Mouse (Mus musculus) lung, postnatal 0 days (tissue): Measurements from ENCODE around the gene Eif2b3. TPM values are rescaled to one million over a fixed set of nuclear protein-coding genes. Genes with fewer than 3 reads are reported as not detected.
A peak's percentile ranks its signal among the peaks of the same experiment; 100 is the strongest.

Experiments
- ATAC-seq: fragments of 200-750 bp; cut with Nextera tagmentation; 2 replicates; pipeline ENCODE4 v1.8.0; 2017; ENCODE audit warnings: moderate library complexity
- DNase-seq: peaks from one replicate; pipeline ENCODE4 v3.0.0-alpha.2; 2016; ENCODE audit warnings: low spot score
- H3K27ac ChIP-seq: fragments of 300-500 bp; sonication (generic); 2 replicates; pipeline ENCODE4 v1.5.1; 2014; ENCODE audit warnings: antibody characterized with exemption, mild to moderate bottlenecking, low read length, mixed read lengths
- H3K27me3 ChIP-seq: fragments of 300-500 bp; sonication (generic); replicated peaks from 2 replicates; pipeline ENCODE4 v1.6.1; 2014; ENCODE audit warnings: low read length, mixed read lengths; ENCODE audit not compliant: insufficient read depth
- H3K36me3 ChIP-seq: fragments of 300-500 bp; sonication (generic); 2 replicates; pipeline ENCODE4 v1.6.1; 2014; ENCODE audit warnings: low read length, mixed read lengths; ENCODE audit not compliant: insufficient read depth
- H3K4me1 ChIP-seq: fragments of 300-500 bp; sonication (generic); 2 replicates; pipeline ENCODE4 v1.6.1; 2014; ENCODE audit warnings: antibody characterized with exemption, low read depth, low read length, mixed read lengths; ENCODE audit not compliant: insufficient read depth
- H3K4me2 ChIP-seq: fragments of 300-500 bp; sonication (generic); replicated peaks from 2 replicates; pipeline ENCODE4 v1.6.1; 2014; ENCODE audit warnings: low read depth, mild to moderate bottlenecking, low read length, moderate library complexity, mixed read lengths
- H3K4me3 ChIP-seq: fragments of 300-500 bp; sonication (generic); 2 replicates; pipeline ENCODE4 v1.5.1; 2014; ENCODE audit warnings: low read depth, low read length
- H3K9ac ChIP-seq: fragments of 300-500 bp; sonication (generic); replicated peaks from 2 replicates; pipeline ENCODE4 v1.6.1; 2014; ENCODE audit warnings: low read depth, mild to moderate bottlenecking
- H3K9me3 ChIP-seq: fragments of 300-500 bp; sonication (generic); 2 replicates; pipeline ENCODE4 v1.6.1; 2016; ENCODE audit warnings: low read length, mixed read lengths
- CTCF ChIP-seq: IDR thresholded peaks from 2 replicates; pipeline ENCODE4 v1.5.1; 2016; ENCODE audit warnings: antibody characterized with exemption, mild to moderate bottlenecking
- EP300 ChIP-seq: IDR thresholded peaks from 2 replicates; pipeline ENCODE4 v1.6.1; 2016; ENCODE audit warnings: antibody characterized with exemption, mild to moderate bottlenecking, control low read depth
- WGBS: fragments of 180-500 bp; shearing (Covaris S2); extraction: QIAGEN DNeasy Blood & Tissue Kit; methylation state at CpG from one replicate; pipeline ENCODE4 v1.1.7; 2014; 5-methylcytosine and 5-hydroxymethylcytosine counted together
- polyA plus RNA-seq: library from polyadenylated mRNA; unstranded; fragments of >200 nt; fragmentation: Nextera tagmentation; extraction: Ambion mirVana; gene quantifications from 2 replicates; pipeline ENCODE4 v1.2.1, GENCODE M21; 2015

The Eif2b3 gene
- polyA plus RNA-seq, 1 experiment from 2014 or later = 21.9 TPM

GRCm38 (mm10) chr4:117040791-117041190 is 21.6 kb downstream of the Eif2b3 start:
- 54% methylated on average over 1 of the region's 1 CpGs for WGBS

GRCm38 (mm10) chr4:117041283-117041721 is 22.1 kb downstream of the Eif2b3 start:
- Histone ChIP-seq H3K27ac (peak overlapping the region; percentile 66), H3K9ac (no peak overlapping the region), H3K27me3 (no peaks in the 10 kb centered on the region), H3K4me2 (peak overlapping the region; percentile 29), H3K4me1 (peaks cover 16% of the 10 kb centered on the region), H3K36me3 (no peaks in the 10 kb centered on the region; the same call in 1 of the 2 replicates), H3K9me3 (no peaks in the 10 kb centered on the region), H3K4me3 (no peak overlapping the region)
- 21% methylated on average over 4 of the region's 4 CpGs for WGBS
- TF ChIP-seq EP300 (peak; percentile 81), CTCF (no peak)
- DNase-seq (peak; percentile 96), ATAC-seq (peak; percentile 97)

More at GRCm38 (mm10) chr4:117040791-117041190, 21.6 kb downstream of the Eif2b3 start:
- DNase-seq = no peak
- H3K9ac ChIP-seq = no peak overlapping the region
- TF ChIP-seq CTCF (no peak), EP300 (no peak)
- no peaks in the 10 kb centered on the region; the same call in 1 of the 2 replicates for H3K36me3 ChIP-seq
- H3K9me3 ChIP-seq = no peaks in the 10 kb centered on the region
- H3K4me1 ChIP-seq = peaks cover 16% of the 10 kb centered on the region
- no peak for ATAC-seq
- H3K4me3 ChIP-seq = no peak overlapping the region
- no peaks in the 10 kb centered on the region for H3K27me3 ChIP-seq
- peak overlapping the region; percentile 66 for H3K27ac ChIP-seq
- H3K4me2 ChIP-seq = no peak overlapping the region

DNA sequence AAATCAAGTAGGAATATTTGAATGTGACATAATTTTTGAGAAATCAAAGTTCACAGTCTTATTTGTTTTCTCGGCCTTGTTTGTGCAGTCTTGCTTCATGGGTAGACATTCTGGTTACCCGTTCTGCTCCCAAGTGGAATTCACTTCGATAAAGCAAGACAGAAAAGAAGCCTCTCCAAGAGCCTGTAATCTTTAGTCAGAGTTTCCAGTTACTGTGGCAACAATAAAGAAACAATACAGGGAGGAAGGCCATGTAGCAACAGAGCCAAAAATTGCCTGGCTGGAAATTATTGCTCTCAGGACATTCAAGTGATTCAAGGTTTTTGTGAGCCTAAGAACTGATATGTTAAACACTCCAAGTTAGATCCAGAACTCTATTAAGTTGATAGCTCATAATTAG is 29.6 kb downstream of the Eif2b3 start:
- Histone ChIP-seq H3K36me3 (no peaks in the 10 kb centered on the region), H3K27ac (no peak overlapping the region), H3K9ac (no peak overlapping the region), H3K9me3 (no peaks in the 10 kb centered on the region), H3K4me2 (no peak overlapping the region), H3K4me1 (no peaks in the 10 kb centered on the region), H3K27me3 (no peaks in the 10 kb centered on the region), H3K4me3 (no peak overlapping the region)
- 55% methylated on average over 3 of the region's 3 CpGs for WGBS
- peak; percentile 75 for DNase-seq
- TF ChIP-seq CTCF (no peak), EP300 (no peak)
- ATAC-seq = peak; percentile 76

- no peak overlapping the region for H3K4me3 ChIP-seq
- H3K9me3 ChIP-seq = no peaks in the 10 kb centered on the region
- no peaks in the 10 kb centered on the region for H3K36me3 ChIP-seq
- H3K27ac ChIP-seq = no peak overlapping the region
- TF ChIP-seq CTCF (no peak), EP300 (no peak)
- ATAC-seq (peak; percentile 53; the same call in 1 of the 2 replicates), DNase-seq (no peak)
- no peak overlapping the region for H3K9ac ChIP-seq
- H3K27me3 ChIP-seq = no peaks in the 10 kb centered on the region
- no peak overlapping the region for H3K4me2 ChIP-seq
- no peaks in the 10 kb centered on the region for H3K4me1 ChIP-seq
- 88% methylated on average over 1 of the region's 1 CpGs for WGBS
Observed at GRCm38 (mm10) chr4:117049485-117049884, 30.3 kb downstream of the Eif2b3 start.

- no peak for DNase-seq
- H3K27me3 ChIP-seq = no peaks in the 10 kb centered on the region
- no peak overlapping the region for H3K9ac ChIP-seq
- H3K27ac ChIP-seq = no peak overlapping the region
- no peaks in the 10 kb centered on the region for H3K9me3 ChIP-seq
- H3K4me1 ChIP-seq = no peaks in the 10 kb centered on the region
- 79% methylated on average over 4 of the region's 4 CpGs for WGBS
- H3K36me3 ChIP-seq = no peaks in the 10 kb centered on the region
- ATAC-seq = no peak
- TF ChIP-seq EP300 (no peak), CTCF (no peak)
- no peak overlapping the region for H3K4me2 ChIP-seq
- no peak overlapping the region for H3K4me3 ChIP-seq
Observed at GRCm38 (mm10) chr4:117052626-117053025, 33.4 kb downstream of the Eif2b3 start.

DNA sequence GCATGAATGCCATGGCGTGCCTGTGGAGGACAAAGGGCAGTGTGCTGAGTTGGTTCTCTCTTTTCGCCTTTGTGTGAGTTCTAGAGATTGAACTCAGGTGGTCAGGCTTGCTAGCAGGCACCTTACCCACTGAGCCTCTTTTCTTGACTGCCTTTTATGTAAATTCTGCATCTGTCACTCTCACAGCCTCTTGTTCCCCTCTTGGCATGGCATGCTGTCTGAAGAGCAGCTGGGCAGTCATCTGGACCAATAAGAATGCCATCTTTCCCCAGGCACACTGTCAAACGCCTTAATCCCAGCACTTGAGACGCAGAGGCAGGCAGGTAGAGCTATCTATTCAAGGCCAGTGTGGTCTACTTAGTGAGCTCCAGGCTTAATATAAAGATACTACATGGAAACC is 34.8 kb downstream of the Eif2b3 start:
- no peak for ATAC-seq
- WGBS = 92% methylated on average over 4 of the region's 4 CpGs
- H3K27ac ChIP-seq = no peak overlapping the region
- H3K4me3 ChIP-seq = no peak overlapping the region
- no peak for TF ChIP-seq EP300
- H3K27me3 ChIP-seq = no peaks in the 10 kb centered on the region
- DNase-seq = no peak
- H3K9ac ChIP-seq = no peak overlapping the region
- no peaks in the 10 kb centered on the region for H3K36me3 ChIP-seq
- H3K4me1 ChIP-seq = no peaks in the 10 kb centered on the region
- H3K4me2 ChIP-seq = no peak overlapping the region
- H3K9me3 ChIP-seq = no peaks in the 10 kb centered on the region

GRCm38 (mm10) chr4:117056102-117056501 is 36.9 kb downstream of the Eif2b3 start:
- Histone ChIP-seq H3K4me3 (no peak overlapping the region), H3K27me3 (no peaks in the 10 kb centered on the region), H3K4me1 (no peaks in the 10 kb centered on the region), H3K4me2 (no peak overlapping the region), H3K36me3 (no peaks in the 10 kb centered on the region), H3K27ac (no peak overlapping the region), H3K9me3 (no peaks in the 10 kb centered on the region), H3K9ac (no peak overlapping the region)
- DNase-seq (no peak), ATAC-seq (no peak)
- TF ChIP-seq CTCF (no peak), EP300 (no peak)
